ENCODE assay signal across 8 mouse cellular contexts in genomic region chr5:54154503-54155226, GRCm38 (mm10).
DNase-seq lines count a peak whose midpoint lies in the region; ATAC-seq lines count a peak whose summit lies in the region.

No protein-coding gene starts in this region.

- no peak overlapping the region for H3K27ac ChIP-seq in embryonic facial prominence, embryonic 10.5 days (replicated peaks)
- H3K27ac ChIP-seq in hindbrain, embryonic 10.5 days: peak overlapping the region; percentile 50
- peak overlapping the region; percentile 65 for H3K27ac ChIP-seq in neural tube, embryonic 15.5 days (replicated peaks)

- peak; percentile 40 for ATAC-seq in neural tube, embryonic 15.5 days (ENCODE audit: low FRiP score)

- H3K4me2 ChIP-seq in neural tube, embryonic 15.5 days: peak overlapping the region; percentile 51

- H3K27me3 ChIP-seq in embryonic facial prominence, embryonic 10.5 days (replicated peaks; ENCODE audit: low read depth, poor library complexity, severe bottlenecking): peaks cover 4% of the 10 kb centered on the region; the same call in 1 of the 2 replicates
- no peaks in the 10 kb centered on the region for H3K27me3 ChIP-seq in hindbrain, embryonic 10.5 days (ENCODE audit: insufficient read depth, poor library complexity, severe bottlenecking)
- no peaks in the 10 kb centered on the region for H3K27me3 ChIP-seq in neural tube, embryonic 15.5 days (replicated peaks)

- WGBS in embryonic facial prominence, embryonic 10.5 days: 25% methylated on average over 13 of the region's 13 CpGs
- WGBS in hindbrain, embryonic 10.5 days: 24% methylated on average over 13 of the region's 13 CpGs
- 21% methylated on average over 13 of the region's 13 CpGs for WGBS in neural tube, embryonic 15.5 days

- 0 out of 2 replicates have a peak overlapping the region, but pooled peaks have one; percentile 30 for H3K9ac ChIP-seq in neural tube, embryonic 15.5 days (replicated peaks)

- DNase-seq in heart, adult 11 months: peak; percentile 70
- no peak for DNase-seq in heart, postnatal 25 days (ENCODE audit: low spot score)
- peak; percentile 69 for DNase-seq in Muller cell, postnatal 12 days (ENCODE audit: inconsistent ontology term)
- DNase-seq in embryonic facial prominence, embryonic 10.5 days (ENCODE audit: low spot score): peak; percentile 35
- DNase-seq in hindbrain, embryonic 10.5 days (ENCODE audit: low spot score): peak; percentile 31
- DNase-seq in left cerebral cortex, postnatal 4 days: peak; percentile 30
- DNase-seq in gastrocnemius, postnatal 36 days: no peak

- intact Hi-C loops in heart, postnatal 25 days (cut with DNase I): loop anchor here (10.0 kb wide), 1 partner anchor 100 kb away; no protein-coding TSS in a partner anchor
- intact Hi-C loops in left cerebral cortex, postnatal 4 days (cut with DNase I): no loop called here
- intact Hi-C loops in gastrocnemius, postnatal 36 days (cut with DNase I): no loop called here

- H3K4me1 ChIP-seq in embryonic facial prominence, embryonic 10.5 days: peaks cover 12% of the 10 kb centered on the region; the same call in 1 of the 2 replicates
- peaks cover 16% of the 10 kb centered on the region for H3K4me1 ChIP-seq in hindbrain, embryonic 10.5 days (replicated peaks)
- H3K4me1 ChIP-seq in neural tube, embryonic 15.5 days: peaks cover 34% of the 10 kb centered on the region

- peak overlapping the region; percentile 25; the same call in 1 of the 2 replicates for H3K4me3 ChIP-seq in embryonic facial prominence, embryonic 10.5 days
- peak overlapping the region; percentile 30 for H3K4me3 ChIP-seq in hindbrain, embryonic 10.5 days
- H3K4me3 ChIP-seq in neural tube, embryonic 15.5 days (replicated peaks): peak overlapping the region; percentile 32

- H3K36me3 ChIP-seq in embryonic facial prominence, embryonic 10.5 days (replicated peaks): no peaks in the 10 kb centered on the region
- no peaks in the 10 kb centered on the region for H3K36me3 ChIP-seq in hindbrain, embryonic 10.5 days
- H3K36me3 ChIP-seq in neural tube, embryonic 15.5 days: no peaks in the 10 kb centered on the region

- H3K9me3 ChIP-seq in embryonic facial prominence, embryonic 10.5 days: no peaks in the 10 kb centered on the region
- no peaks in the 10 kb centered on the region for H3K9me3 ChIP-seq in hindbrain, embryonic 10.5 days
- H3K9me3 ChIP-seq in neural tube, embryonic 15.5 days (replicated peaks): no peaks in the 10 kb centered on the region

Comparison
In these comparisons a context has a peak if more than half of its experiments do, and no peak if none do; other contexts are left out.
1. DNase-seq: peak in heart, adult 11 months (single experiment), Muller cell, postnatal 12 days (single experiment), embryonic facial prominence, embryonic 10.5 days (single experiment), hindbrain, embryonic 10.5 days (single experiment) and left cerebral cortex, postnatal 4 days (single experiment); none in heart, postnatal 25 days (single experiment) and gastrocnemius, postnatal 36 days (0 of 2).
2. Peak in every context shown above with its lines, with median percentiles within 50 percentile points of each other: H3K4me3 ChIP-seq.